Mouse (Mus musculus): ENCODE measurements around the gene Aldh3a1. TPM values are rescaled to one million over a fixed set of nuclear protein-coding genes. Genes with fewer than 3 reads are reported as not detected.

Gene Aldh3a1
- polyA plus RNA-seq, 1 experiment from 2014 or later: not detected

DNA sequence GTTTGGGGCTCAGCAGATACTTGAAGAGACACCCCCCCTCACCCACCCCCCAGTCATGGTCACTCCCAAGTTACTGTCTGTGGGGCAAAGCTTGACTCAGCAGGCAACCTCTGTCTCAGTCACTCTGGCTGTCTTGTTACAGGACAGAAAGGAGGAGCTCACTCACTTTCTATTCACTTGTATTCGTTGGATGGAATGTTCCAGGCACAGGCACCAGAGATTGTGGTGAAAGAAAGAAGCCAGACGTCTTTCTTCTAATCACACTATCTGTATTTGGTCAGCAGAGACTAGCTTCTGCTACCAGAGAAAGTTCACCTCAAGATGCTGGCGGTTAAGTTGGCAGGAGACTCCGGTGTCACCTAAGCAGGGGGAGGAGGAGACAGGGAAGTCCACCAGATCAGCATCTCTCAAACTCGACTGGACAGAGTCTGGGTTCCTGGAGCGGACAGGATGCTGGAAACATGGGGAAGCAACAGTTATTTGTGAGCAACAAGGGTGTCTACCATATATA lies 17.0 kb downstream of the Aldh3a1 start:
- WGBS: 77% methylated on average over 6 of the region's 6 CpGs
- no peak overlapping the region for H3K27ac ChIP-seq
- no peak overlapping the region for H3K4me2 ChIP-seq (replicated peaks)
- no peak overlapping the region for H3K4me3 ChIP-seq (replicated peaks)
- ATAC-seq: no peak
- H3K9ac ChIP-seq (replicated peaks): no peak overlapping the region
- H3K4me1 ChIP-seq (replicated peaks): no peaks in the 10 kb centered on the region
- H3K9me3 ChIP-seq: no peaks in the 10 kb centered on the region
- H3K27me3 ChIP-seq: no peaks in the 10 kb centered on the region
- no peaks in the 10 kb centered on the region for H3K36me3 ChIP-seq

DNA sequence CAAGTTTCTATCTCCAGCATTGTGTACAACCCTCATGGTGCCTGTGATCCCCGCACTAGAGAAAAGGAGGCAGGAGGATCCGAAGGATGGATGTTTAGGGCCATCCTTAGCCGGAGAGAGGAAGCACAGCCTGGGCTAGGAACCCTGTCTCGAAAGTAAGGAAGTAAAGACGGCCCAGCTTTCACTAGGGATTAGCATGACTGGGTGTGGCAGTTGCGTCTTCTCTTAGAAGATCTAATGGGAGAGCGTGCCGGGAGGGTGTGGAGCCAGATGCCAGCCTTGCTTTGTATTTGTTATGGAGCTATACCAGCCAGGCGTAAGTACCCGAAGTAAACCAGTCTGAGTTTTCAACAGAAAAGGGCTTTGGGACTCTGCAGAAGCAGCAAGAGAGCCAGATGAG lies 17.6 kb downstream of the Aldh3a1 start:
- Histone ChIP-seq H3K4me3 (replicated peaks) (no peak overlapping the region), H3K4me2 (replicated peaks) (no peak overlapping the region), H3K9ac (replicated peaks) (no peak overlapping the region), H3K4me1 (replicated peaks) (no peaks in the 10 kb centered on the region), H3K36me3 (no peaks in the 10 kb centered on the region), H3K27me3 (no peaks in the 10 kb centered on the region), H3K9me3 (no peaks in the 10 kb centered on the region), H3K27ac (no peak overlapping the region)
- WGBS: 84% methylated on average over 10 of the region's 10 CpGs
- ATAC-seq: no peak

DNA sequence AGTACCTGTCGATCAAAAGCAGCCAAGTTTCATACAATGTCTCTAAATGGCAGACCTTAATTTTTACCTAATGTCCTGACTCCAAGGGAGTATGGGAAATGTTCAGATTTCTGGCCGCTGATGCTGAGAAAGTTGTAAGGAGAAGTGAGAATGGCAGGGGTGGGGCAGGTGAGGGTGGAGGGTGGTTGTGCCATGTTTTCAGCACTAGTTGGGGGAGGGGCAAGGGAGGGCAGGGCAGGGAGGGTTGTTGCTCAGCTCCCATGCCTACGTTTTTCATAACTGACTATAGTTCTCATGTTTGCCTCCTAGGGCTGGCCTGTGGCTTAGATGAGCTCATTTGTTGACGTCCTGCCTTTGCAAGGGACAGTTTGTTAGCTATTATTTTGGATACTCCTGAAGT lies 18.2 kb downstream of the Aldh3a1 start:
- Histone ChIP-seq H3K9me3 (no peaks in the 10 kb centered on the region), H3K4me2 (replicated peaks) (no peak overlapping the region), H3K27me3 (no peaks in the 10 kb centered on the region), H3K4me1 (replicated peaks) (no peaks in the 10 kb centered on the region), H3K4me3 (replicated peaks) (no peak overlapping the region), H3K9ac (replicated peaks) (no peak overlapping the region), H3K27ac (no peak overlapping the region), H3K36me3 (no peaks in the 10 kb centered on the region)
- ATAC-seq: no peak
- 88% methylated on average over 4 of the region's 4 CpGs for WGBS

DNA sequence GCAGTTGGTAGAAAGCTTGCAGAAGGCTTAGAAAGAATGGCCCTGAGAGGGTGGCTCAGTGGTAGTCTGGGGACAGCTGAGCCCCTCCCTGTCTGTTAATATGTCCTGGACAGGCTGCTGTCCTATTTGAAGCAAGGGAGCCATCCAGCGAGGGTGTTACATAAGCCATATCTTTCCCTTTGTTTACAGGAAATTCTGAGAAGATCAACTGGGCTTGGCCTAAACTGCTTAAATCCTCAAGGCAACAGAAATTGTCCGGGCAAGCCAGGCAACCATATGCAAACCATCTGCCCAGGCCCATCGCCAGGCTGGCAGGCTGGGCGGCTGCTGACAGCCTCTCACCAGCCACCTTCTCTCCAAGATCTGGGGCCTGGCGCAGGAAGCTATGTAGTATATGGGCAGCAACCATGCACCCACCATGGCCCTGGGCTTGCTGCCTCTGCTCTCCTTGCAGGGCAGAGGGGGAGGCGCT lies 18.6 kb downstream of the Aldh3a1 start:
- Histone ChIP-seq H3K9ac (replicated peaks) (no peak overlapping the region), H3K27ac (no peak overlapping the region), H3K4me1 (replicated peaks) (no peaks in the 10 kb centered on the region), H3K27me3 (no peaks in the 10 kb centered on the region), H3K4me2 (replicated peaks) (no peak overlapping the region), H3K36me3 (no peaks in the 10 kb centered on the region), H3K9me3 (no peaks in the 10 kb centered on the region), H3K4me3 (replicated peaks) (no peak overlapping the region)
- 87% methylated on average over 6 of the region's 6 CpGs for WGBS
- no peak for ATAC-seq

DNA sequence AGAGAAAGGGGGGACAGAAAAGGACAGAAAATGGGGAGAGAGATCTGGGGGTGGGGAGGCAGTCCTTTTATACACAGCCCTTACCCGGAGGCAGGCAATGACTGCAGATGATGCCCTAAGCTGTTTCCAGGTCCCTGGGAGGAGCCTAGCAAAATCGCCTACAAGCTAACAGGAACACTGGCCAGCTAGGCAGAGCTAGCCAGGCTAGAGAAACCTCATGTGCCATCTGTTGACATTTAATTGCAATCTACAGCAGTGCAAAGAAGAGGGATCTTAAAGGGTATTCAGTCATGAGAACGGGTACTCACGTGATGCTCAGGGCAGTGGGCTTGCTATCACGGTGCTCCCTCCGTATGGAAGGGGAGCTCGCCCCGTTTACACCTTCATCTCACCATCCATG lies 20.5 kb downstream of the Aldh3a1 start:
- 84% methylated on average over 8 of the region's 8 CpGs for WGBS
- H3K9me3 ChIP-seq: no peaks in the 10 kb centered on the region
- no peaks in the 10 kb centered on the region for H3K36me3 ChIP-seq
- ATAC-seq: no peak
- no peak overlapping the region for H3K4me3 ChIP-seq (replicated peaks)
- H3K27me3 ChIP-seq: no peaks in the 10 kb centered on the region
- no peak overlapping the region for H3K4me2 ChIP-seq (replicated peaks)
- H3K27ac ChIP-seq: no peak overlapping the region
- no peak overlapping the region for H3K9ac ChIP-seq (replicated peaks)
- no peaks in the 10 kb centered on the region for H3K4me1 ChIP-seq (replicated peaks)

DNA sequence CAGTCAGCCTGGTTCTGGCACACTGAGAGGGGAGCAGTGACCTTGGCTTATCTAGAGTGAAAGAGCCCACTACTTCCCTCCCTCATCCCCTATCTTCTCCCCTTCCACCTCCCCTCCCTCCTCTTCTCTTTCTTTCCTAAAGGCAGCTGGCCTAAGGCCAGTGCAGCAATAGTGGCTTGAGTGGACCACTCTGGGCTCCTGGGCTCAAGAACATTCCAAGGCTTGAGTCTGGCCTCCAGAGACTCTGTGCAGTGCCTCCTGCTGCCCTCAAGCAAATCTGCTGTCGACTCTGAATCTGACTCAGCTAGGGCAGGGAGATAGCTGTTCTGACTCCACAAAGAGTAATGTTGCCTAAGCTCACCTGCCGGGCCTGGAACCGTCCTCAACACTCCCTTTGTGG lies 21.1 kb downstream of the Aldh3a1 start:
- H3K27me3 ChIP-seq: no peaks in the 10 kb centered on the region
- H3K4me2 ChIP-seq (replicated peaks): no peak overlapping the region
- H3K36me3 ChIP-seq: no peaks in the 10 kb centered on the region
- no peaks in the 10 kb centered on the region for H3K4me1 ChIP-seq (replicated peaks)
- H3K4me3 ChIP-seq (replicated peaks): no peak overlapping the region
- ATAC-seq: no peak
- 69% methylated on average over 3 of the region's 3 CpGs for WGBS
- H3K9me3 ChIP-seq: no peaks in the 10 kb centered on the region
- no peak overlapping the region for H3K27ac ChIP-seq
- H3K9ac ChIP-seq (replicated peaks): no peak overlapping the region

DNA sequence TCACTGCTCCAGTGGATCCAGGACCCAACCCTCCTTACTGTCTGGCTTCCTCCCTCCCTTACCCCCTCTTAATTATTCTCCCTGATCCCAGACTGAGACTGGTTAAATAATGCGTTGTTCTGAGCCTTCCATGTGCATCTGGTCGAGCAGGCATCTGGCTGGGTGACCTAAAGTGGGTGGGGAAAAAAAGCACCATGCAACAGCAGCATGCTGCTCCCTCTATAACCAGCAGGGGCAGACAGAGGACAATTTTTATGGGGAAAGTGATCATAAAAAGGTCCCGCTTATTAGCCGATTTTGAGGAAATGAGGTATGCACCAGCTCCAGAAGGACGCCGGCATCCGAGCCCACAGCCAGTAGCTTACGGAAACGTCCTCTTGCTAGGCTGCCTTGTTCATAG lies 24.0 kb downstream of the Aldh3a1 start:
- H3K9me3 ChIP-seq: no peaks in the 10 kb centered on the region
- 16% methylated on average over 9 of the region's 9 CpGs for WGBS
- peak; percentile 72; the same call in 1 of the 2 replicates for ATAC-seq
- no peaks in the 10 kb centered on the region for H3K27me3 ChIP-seq
- no peaks in the 10 kb centered on the region for H3K4me1 ChIP-seq (replicated peaks)
- no peaks in the 10 kb centered on the region for H3K36me3 ChIP-seq
- H3K4me3 ChIP-seq (replicated peaks): no peak overlapping the region
- H3K27ac ChIP-seq: no peak overlapping the region
- H3K9ac ChIP-seq (replicated peaks): no peak overlapping the region
- peak overlapping the region; percentile 32 for H3K4me2 ChIP-seq (replicated peaks)

DNA sequence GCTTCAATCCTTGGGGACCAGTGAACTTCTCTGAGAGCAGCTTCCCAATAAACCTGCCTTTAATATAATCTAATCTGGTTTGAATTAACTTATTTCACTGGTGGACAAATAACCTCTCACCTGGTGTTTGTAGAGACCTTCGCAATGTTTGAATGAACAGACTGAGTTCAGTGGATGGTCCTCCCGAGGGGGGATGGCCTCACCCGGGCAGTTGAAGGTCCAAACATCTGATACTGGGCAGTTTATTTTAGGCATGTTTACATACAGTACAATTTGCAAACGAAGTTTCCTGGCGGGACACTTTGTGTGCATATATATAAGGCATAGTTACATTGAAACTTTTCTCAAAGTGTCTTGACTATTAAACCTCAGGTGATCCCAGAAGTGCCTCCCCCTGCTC lies 26.8 kb downstream of the Aldh3a1 start:
- Histone ChIP-seq H3K36me3 (no peaks in the 10 kb centered on the region), H3K9me3 (no peaks in the 10 kb centered on the region), H3K27ac (no peak overlapping the region), H3K27me3 (no peaks in the 10 kb centered on the region), H3K4me1 (replicated peaks) (no peaks in the 10 kb centered on the region), H3K4me2 (replicated peaks) (no peak overlapping the region), H3K9ac (replicated peaks) (no peak overlapping the region), H3K4me3 (replicated peaks) (no peak overlapping the region)
- ATAC-seq: no peak
- 75% methylated on average over 5 of the region's 5 CpGs for WGBS

DNA sequence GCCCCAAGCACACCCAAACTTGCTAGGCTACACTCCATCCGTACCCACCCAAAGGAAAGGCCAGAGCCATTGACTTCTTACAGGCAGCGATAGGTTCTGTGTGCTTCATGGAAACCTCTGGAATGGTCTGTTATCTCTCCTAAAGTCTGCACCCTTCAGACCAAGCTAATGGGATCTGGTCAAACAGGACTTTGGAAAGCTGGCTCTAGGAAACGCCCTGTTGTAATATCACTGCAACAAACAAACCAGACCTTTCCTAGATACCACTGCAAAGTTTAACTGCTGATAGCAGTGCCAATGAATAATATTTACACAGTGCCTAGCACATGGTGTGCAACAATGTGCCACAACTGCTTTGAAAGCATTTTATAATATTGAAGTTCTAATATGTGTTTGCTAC lies 28.7 kb downstream of the Aldh3a1 start:
- ATAC-seq: no peak
- H3K27ac ChIP-seq: no peak overlapping the region
- no peaks in the 10 kb centered on the region for H3K9me3 ChIP-seq
- H3K36me3 ChIP-seq: no peaks in the 10 kb centered on the region
- 92% methylated on average over 3 of the region's 3 CpGs for WGBS
- H3K4me1 ChIP-seq (replicated peaks): no peaks in the 10 kb centered on the region
- no peak overlapping the region for H3K4me2 ChIP-seq (replicated peaks)
- H3K27me3 ChIP-seq: no peaks in the 10 kb centered on the region
- no peak overlapping the region for H3K4me3 ChIP-seq (replicated peaks)
- no peak overlapping the region for H3K9ac ChIP-seq (replicated peaks)

DNA sequence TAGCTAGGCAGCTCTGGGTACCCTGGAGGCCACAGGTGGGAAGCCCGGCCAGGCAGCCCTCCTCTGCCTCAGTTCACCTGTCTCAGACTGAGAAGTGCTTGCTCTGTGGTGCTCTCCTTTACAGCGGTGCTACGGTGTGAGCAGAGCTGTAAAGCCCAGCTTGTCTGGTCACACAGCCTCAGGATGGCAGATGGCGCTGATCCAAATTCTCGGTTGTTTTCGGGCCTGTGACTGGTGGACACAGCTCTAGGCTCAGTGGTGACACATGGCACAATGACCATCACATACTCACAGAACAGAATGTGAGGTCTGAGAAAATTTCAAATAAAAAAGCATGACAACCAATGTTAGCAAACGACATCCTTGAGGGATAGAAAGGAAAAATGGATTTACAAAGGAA lies 37.1 kb downstream of the Aldh3a1 start:
- ATAC-seq: no peak
- Histone ChIP-seq H3K9me3 (no peaks in the 10 kb centered on the region), H3K4me3 (replicated peaks) (no peak overlapping the region), H3K27me3 (no peaks in the 10 kb centered on the region), H3K27ac (no peak overlapping the region), H3K4me2 (replicated peaks) (no peak overlapping the region), H3K9ac (replicated peaks) (no peak overlapping the region), H3K36me3 (peaks cover 35% of the 10 kb centered on the region), H3K4me1 (replicated peaks) (no peaks in the 10 kb centered on the region)
- WGBS: 90% methylated on average over 7 of the region's 7 CpGs

DNA sequence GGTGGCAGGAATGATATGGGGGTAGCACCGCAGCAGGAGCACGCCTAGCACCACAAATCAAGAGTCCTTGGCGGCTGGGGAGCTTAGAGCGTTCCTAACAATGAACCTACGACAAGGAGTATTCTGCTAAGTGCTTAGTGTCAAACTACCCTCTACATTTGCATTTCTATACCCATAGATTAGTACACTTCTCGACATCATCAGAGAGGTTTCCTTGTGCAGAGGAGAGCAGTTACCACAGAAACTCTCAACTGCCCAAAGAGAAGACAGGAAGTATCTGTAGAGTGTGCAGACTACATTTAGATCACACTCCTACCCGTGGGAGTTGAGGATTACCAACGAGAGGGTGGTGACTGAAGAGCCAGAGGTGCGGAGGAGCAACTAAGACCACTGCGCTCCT lies 44.4 kb downstream of the Aldh3a1 start:
- ATAC-seq: no peak
- Histone ChIP-seq H3K27me3 (no peaks in the 10 kb centered on the region), H3K9ac (replicated peaks) (no peak overlapping the region), H3K4me1 (replicated peaks) (no peaks in the 10 kb centered on the region), H3K4me2 (replicated peaks) (no peak overlapping the region), H3K4me3 (replicated peaks) (no peak overlapping the region), H3K27ac (no peak overlapping the region), H3K9me3 (no peaks in the 10 kb centered on the region), H3K36me3 (peaks cover 86% of the 10 kb centered on the region)
- WGBS: 70% methylated on average over 10 of the region's 10 CpGs

DNA sequence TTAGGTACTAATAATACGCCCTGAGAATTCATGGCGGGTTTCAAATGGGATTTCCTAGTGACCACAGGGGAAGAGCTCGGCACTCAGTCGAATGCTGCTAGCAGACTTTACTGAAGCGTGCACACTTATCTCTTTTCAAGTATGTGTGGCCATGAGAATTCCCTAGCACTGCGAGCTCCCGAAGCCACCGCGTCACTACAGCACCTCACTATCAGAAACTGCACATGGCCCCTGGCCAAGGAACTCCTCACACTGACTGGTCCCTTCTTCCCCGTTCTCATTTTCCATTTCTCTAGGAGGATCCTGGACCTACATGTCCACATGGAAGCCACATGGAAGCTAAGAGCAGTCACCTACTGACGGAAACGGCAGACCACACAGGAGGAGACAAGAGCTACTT lies 45.5 kb downstream of the Aldh3a1 start:
- H3K27ac ChIP-seq: no peak overlapping the region
- H3K9me3 ChIP-seq: no peaks in the 10 kb centered on the region
- no peak overlapping the region for H3K9ac ChIP-seq (replicated peaks)
- H3K4me2 ChIP-seq (replicated peaks): no peak overlapping the region
- no peaks in the 10 kb centered on the region for H3K4me1 ChIP-seq (replicated peaks)
- no peak for ATAC-seq
- no peaks in the 10 kb centered on the region for H3K27me3 ChIP-seq
- 94% methylated on average over 12 of the region's 12 CpGs for WGBS
- peaks cover 86% of the 10 kb centered on the region for H3K36me3 ChIP-seq
- no peak overlapping the region for H3K4me3 ChIP-seq (replicated peaks)

DNA sequence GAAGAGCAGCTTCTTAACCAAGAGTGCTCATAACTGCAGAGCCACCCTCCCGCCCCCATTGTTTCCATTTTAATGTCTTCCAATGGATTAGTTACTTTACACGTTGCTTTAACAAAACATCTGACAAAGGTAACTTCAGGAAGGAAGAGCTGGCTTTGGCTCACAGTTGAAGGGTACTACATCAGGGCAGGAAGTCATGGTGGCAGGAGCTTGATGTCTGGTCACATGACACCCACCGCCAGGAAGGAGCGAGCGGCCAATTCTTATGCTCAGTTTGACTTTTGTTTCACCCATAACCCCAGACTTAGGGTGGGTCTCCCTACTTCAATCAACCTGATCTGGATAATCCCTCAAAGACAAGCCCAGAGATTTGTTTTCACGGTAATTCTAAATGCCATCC lies 51.8 kb downstream of the Aldh3a1 start:
- Histone ChIP-seq H3K9me3 (no peaks in the 10 kb centered on the region), H3K27me3 (no peaks in the 10 kb centered on the region), H3K27ac (no peak overlapping the region), H3K4me3 (replicated peaks) (no peak overlapping the region), H3K4me2 (replicated peaks) (no peak overlapping the region), H3K36me3 (peaks cover 79% of the 10 kb centered on the region), H3K9ac (replicated peaks) (no peak overlapping the region), H3K4me1 (replicated peaks) (no peaks in the 10 kb centered on the region)
- no peak for ATAC-seq
- 91% methylated on average over 6 of the region's 6 CpGs for WGBS

Measured in midbrain, embryonic 13.5 days (tissue).